Mouse (Mus musculus) myocyte (in vitro differentiated cells): ENCODE measurements at regions not wholly inside any gene's neighbourhood (a gene's known extent, or its start where the extent isn't known, plus 50 kb on each side); places are given as distances from the start of the nearest gene placed in this dataset.

ENCODE experiments used
- H3K27me3 ChIP-seq: one replicate; pipeline ENCODE4 v1.6.1; 2011; ENCODE audit not compliant: control insufficient read depth, insufficient read depth, insufficient read length
- H3K36me3 ChIP-seq: one replicate; pipeline ENCODE4 v1.6.1; 2011; ENCODE audit not compliant: control insufficient read depth, insufficient read depth
- H3K4me2 ChIP-seq: one replicate; pipeline ENCODE4 v1.6.1; 2011; ENCODE audit warnings: low read depth, control low read depth
- H3K4me3 ChIP-seq: one replicate; pipeline ENCODE4 v1.5.1; 2011; ENCODE audit warnings: mild to moderate bottlenecking, control low read depth, moderate library complexity
- H3K79me2 ChIP-seq: one replicate; pipeline ENCODE4 v1.6.1; 2011; ENCODE audit not compliant: control insufficient read depth, insufficient read depth
- H3ac ChIP-seq: one replicate; pipeline ENCODE4 v1.6.1; 2011; ENCODE audit not compliant: control insufficient read depth, insufficient read length
- CEBPB ChIP-seq: IDR thresholded peaks from 2 replicates; pipeline ENCODE4 v1.6.1; 2011; ENCODE audit warnings: mild to moderate bottlenecking, moderate library complexity; ENCODE audit not compliant: poor library complexity, insufficient read depth, severe bottlenecking
- E2F4 ChIP-seq: IDR thresholded peaks from one replicate; pipeline ENCODE4 v1.6.1; 2011; ENCODE audit warnings: mild to moderate bottlenecking, control low read depth, moderate library complexity; ENCODE audit not compliant: insufficient read depth
- MAX ChIP-seq: IDR thresholded peaks from one replicate; pipeline ENCODE4 v1.6.1; 2011; ENCODE audit warnings: low read depth, mild to moderate bottlenecking, control low read depth
- MYOD1 ChIP-seq, 3 experiments: IDR thresholded peaks; one replicate each; pipeline ENCODE4 v1.6.1; 2011; ENCODE audit warnings: control low read depth in 2 of 3, low read depth in 2 of 3, mild to moderate bottlenecking in 2 of 3, moderate library complexity in 1 of 3; ENCODE audit not compliant: insufficient read length in 2 of 3, control insufficient read depth in 1 of 3
- MYOG ChIP-seq, 3 experiments: IDR thresholded peaks; one replicate each; pipeline ENCODE4 v1.6.1; 2011; ENCODE audit warnings: control low read depth in 2 of 3, low read depth in 2 of 3, mild to moderate bottlenecking in 2 of 3; ENCODE audit not compliant: insufficient read length in 2 of 3, control insufficient read depth in 1 of 3, insufficient read depth in 1 of 3
- POLR2A ChIP-seq: IDR thresholded peaks from one replicate; pipeline ENCODE4 v1.6.1; 2011; ENCODE audit warnings: low read depth, mild to moderate bottlenecking, control low read depth, moderate library complexity; ENCODE audit not compliant: insufficient read length
- POLR2AphosphoS2 ChIP-seq: IDR thresholded peaks from one replicate; pipeline ENCODE4 v1.6.1; 2011; ENCODE audit warnings: low read depth, control low read depth; ENCODE audit not compliant: insufficient read length
- REST ChIP-seq: IDR thresholded peaks from one replicate; pipeline ENCODE4 v1.6.1; 2011; ENCODE audit warnings: mild to moderate bottlenecking, control low read depth, moderate library complexity; ENCODE audit not compliant: insufficient read depth, insufficient read length
- SRF ChIP-seq: IDR thresholded peaks from one replicate; pipeline ENCODE4 v1.6.1; 2011; ENCODE audit warnings: low read depth; ENCODE audit not compliant: control insufficient read depth, insufficient read length
- TCF12 ChIP-seq: IDR thresholded peaks from one replicate; pipeline ENCODE4 v1.6.1; 2011; ENCODE audit warnings: mild to moderate bottlenecking, control low read depth; ENCODE audit not compliant: poor library complexity, insufficient read depth, severe bottlenecking
- TCF3 ChIP-seq: IDR thresholded peaks from one replicate; pipeline ENCODE4 v1.6.1; 2011; ENCODE audit warnings: low read depth, control low read depth; ENCODE audit not compliant: insufficient read length
- USF1 ChIP-seq: IDR thresholded peaks from one replicate; pipeline ENCODE4 v1.6.1; 2011; ENCODE audit warnings: low read depth, mild to moderate bottlenecking, control low read depth, moderate library complexity

DNA sequence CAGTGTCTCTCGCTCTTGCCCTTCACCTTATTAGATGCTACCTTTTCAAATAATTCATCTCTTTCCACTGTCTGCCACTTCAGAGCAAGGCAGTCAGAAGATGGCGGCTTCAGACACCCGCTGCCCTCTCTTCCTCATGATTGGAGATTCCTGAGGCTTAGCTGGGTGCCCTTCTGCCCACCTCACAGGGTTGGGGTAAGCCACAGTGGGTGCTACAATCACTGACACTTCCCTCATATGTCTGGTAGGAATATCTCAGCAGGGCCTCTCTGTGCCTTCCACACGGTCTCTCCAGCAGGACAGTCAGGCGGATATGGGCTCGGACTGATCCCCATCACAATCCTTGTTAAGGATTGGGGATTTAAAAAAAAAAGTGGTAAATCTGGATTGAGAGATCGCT, 53.2 kb upstream of the Rpl36-ps4 start:
- Histone ChIP-seq H3K27me3 (no peaks in the 10 kb centered on the region), H3ac (no peak overlapping the region), H3K36me3 (no peaks in the 10 kb centered on the region), H3K4me2 (no peak overlapping the region), H3K4me3 (no peak overlapping the region), H3K79me2 (no peaks in the 10 kb centered on the region)
- TF ChIP-seq MYOG (IDR thresholded peaks at IDR 0.05; ENCODE audit: control insufficient read depth in 1 of 3, insufficient read depth in 1 of 3, insufficient read length in 2 of 3, low read depth in 2 of 3) (no peak), MYOD1 (IDR thresholded peaks at IDR 0.05; ENCODE audit: control insufficient read depth in 1 of 3, insufficient read length in 2 of 3, low read depth in 2 of 3) (no peak), TCF12 (no peak), USF1 (no peak), POLR2AphosphoS2 (no peak), POLR2A (no peak), SRF (no peak), REST (no peak), MAX (no peak), TCF3 (no peak), CEBPB (no peak), E2F4 (no peak)

DNA sequence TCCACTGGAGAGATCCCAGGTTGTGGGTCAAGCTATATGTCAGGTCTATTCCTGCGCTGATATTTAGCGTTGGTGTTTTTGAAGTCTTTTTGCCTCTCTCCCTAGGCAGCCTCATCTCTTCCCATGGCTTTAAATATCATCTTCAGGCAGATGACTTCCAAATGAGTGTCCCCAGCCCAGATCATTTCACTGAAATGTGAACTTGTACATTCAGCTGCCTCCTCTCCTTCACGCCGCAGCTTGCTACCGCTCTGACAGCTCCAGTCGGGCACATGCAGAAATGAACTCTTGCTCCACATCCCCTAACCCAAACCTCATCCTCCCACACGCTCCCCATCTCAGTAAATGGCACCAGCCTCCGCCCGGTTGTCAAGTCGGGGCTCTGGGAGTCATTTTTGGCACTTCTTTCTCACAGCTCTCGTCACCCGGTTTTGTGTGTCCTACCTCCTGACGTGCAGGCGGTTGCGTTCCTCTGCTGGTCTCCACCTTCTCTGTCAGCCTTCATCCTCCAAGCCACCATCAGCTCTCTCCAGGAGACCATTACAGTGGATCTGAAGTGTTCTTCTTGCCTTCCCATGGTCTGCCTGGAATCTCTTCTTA, 54.0 kb upstream of the Rpl36-ps4 start:
- Histone ChIP-seq H3K36me3 (no peaks in the 10 kb centered on the region), H3K27me3 (no peaks in the 10 kb centered on the region), H3K4me3 (no peak overlapping the region), H3K79me2 (no peaks in the 10 kb centered on the region), H3K4me2 (no peak overlapping the region), H3ac (no peak overlapping the region)
- no peak for TF ChIP-seq E2F4
- no peak for TF ChIP-seq TCF12
- no peak for TF ChIP-seq MYOG (IDR thresholded peaks at IDR 0.05; ENCODE audit: control insufficient read depth in 1 of 3, insufficient read depth in 1 of 3, insufficient read length in 2 of 3, low read depth in 2 of 3)
- TF ChIP-seq TCF3: no peak
- no peak for TF ChIP-seq SRF
- no peak for TF ChIP-seq POLR2A
- TF ChIP-seq MAX: no peak
- no peak for TF ChIP-seq POLR2AphosphoS2
- no peak for TF ChIP-seq MYOD1 (IDR thresholded peaks at IDR 0.05; ENCODE audit: control insufficient read depth in 1 of 3, insufficient read length in 2 of 3, low read depth in 2 of 3)
- no peak for TF ChIP-seq USF1
- TF ChIP-seq REST: no peak
- no peak for TF ChIP-seq CEBPB

DNA sequence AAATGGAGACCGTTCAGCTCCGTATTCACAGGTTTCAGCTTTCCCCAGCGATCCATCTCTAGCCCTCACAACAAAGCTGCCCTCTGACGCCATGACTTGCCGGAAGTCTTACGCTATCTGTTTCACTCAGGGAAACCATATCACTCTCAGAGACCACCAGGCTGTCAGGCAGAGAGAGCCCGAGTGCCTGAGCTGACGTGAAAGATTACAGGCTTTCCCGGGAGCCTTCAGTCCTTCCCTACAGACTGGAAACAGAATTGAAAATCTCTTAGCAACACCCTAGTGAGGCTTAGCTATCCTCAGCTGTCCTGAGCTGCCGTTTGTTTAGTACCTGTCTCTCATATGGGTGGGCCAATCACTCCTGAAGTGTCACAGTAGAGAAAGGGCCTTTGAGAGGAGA, 54.6 kb upstream of the Rpl36-ps4 start:
- TF ChIP-seq REST: no peak
- TF ChIP-seq POLR2A: no peak
- H3K27me3 ChIP-seq: no peaks in the 10 kb centered on the region
- no peak overlapping the region for H3K4me2 ChIP-seq
- H3K4me3 ChIP-seq: no peak overlapping the region
- H3K36me3 ChIP-seq: no peaks in the 10 kb centered on the region
- H3ac ChIP-seq: no peak overlapping the region
- H3K79me2 ChIP-seq: no peaks in the 10 kb centered on the region

DNA sequence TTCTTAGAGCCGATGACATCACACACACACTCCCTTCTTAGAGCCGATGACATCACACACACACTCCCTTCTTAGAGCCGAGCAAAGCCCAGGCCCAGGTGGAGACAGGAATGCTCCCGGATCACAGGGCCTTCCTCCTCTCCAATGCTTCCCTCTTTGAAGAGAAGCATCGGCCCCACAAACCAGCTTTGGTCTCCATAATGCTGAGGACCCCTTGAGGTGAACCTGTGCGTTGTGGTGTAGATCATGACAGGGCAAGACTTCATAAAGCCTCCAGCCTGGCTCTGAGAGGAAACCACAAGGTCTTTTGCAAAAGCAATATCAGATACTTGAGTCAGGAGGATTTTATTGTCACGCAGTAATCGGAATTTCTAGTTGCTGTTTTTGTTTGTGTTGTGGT, 55.3 kb upstream of the Rpl36-ps4 start:
- Histone ChIP-seq H3ac (no peak overlapping the region), H3K4me3 (no peak overlapping the region), H3K27me3 (no peaks in the 10 kb centered on the region), H3K4me2 (no peak overlapping the region), H3K36me3 (no peaks in the 10 kb centered on the region), H3K79me2 (no peaks in the 10 kb centered on the region)
- TF ChIP-seq E2F4 (no peak), MYOG (IDR thresholded peaks at IDR 0.05; ENCODE audit: control insufficient read depth in 1 of 3, insufficient read depth in 1 of 3, insufficient read length in 2 of 3, low read depth in 2 of 3) (no peak), USF1 (no peak), MYOD1 (IDR thresholded peaks at IDR 0.05; ENCODE audit: control insufficient read depth in 1 of 3, insufficient read length in 2 of 3, low read depth in 2 of 3) (no peak), SRF (no peak)

DNA sequence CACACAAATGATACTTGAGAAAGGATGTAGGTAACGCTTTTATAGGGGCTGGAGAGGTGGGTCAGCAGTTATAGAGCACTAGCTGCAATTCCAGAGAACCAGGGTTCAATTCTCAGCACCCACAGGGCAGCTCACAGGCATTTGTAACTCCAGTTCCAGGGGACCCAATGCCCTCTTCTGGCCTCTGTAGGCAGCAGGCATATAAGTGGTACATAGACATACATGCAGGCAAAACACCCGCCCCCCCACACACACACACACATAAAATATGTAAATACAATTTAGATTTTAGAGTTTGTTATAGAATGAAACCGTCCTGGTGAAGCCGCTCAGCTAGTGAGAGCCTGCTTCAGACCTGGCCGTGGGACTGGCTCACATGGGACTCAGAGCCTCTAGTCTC, 55.9 kb upstream of the Rpl36-ps4 start:
- no peak overlapping the region for H3ac ChIP-seq

More for the DNA sequence above, 55.9 kb upstream of the Rpl36-ps4 start:
- no peaks in the 10 kb centered on the region for H3K79me2 ChIP-seq
- H3K4me3 ChIP-seq: no peak overlapping the region
- TF ChIP-seq MAX: no peak
- TF ChIP-seq POLR2A: no peak
- no peak for TF ChIP-seq E2F4
- TF ChIP-seq MYOD1 (IDR thresholded peaks at IDR 0.05; ENCODE audit: control insufficient read depth in 1 of 3, insufficient read length in 2 of 3, low read depth in 2 of 3): no peak
- no peak for TF ChIP-seq CEBPB
- no peak for TF ChIP-seq USF1
- no peak for TF ChIP-seq MYOG (IDR thresholded peaks at IDR 0.05; ENCODE audit: control insufficient read depth in 1 of 3, insufficient read depth in 1 of 3, insufficient read length in 2 of 3, low read depth in 2 of 3)
- no peak for TF ChIP-seq POLR2AphosphoS2
- no peak for TF ChIP-seq REST
- TF ChIP-seq TCF12: no peak
- TF ChIP-seq TCF3: no peak
- no peak for TF ChIP-seq SRF
- no peaks in the 10 kb centered on the region for H3K27me3 ChIP-seq
- no peaks in the 10 kb centered on the region for H3K36me3 ChIP-seq
- no peak overlapping the region for H3K4me2 ChIP-seq
